Mouse (Mus musculus): ENCODE measurements around the gene Cyb5d2. TPM values are rescaled to one million over a fixed set of nuclear protein-coding genes. Genes with fewer than 3 reads are reported as not detected.

Cyb5d2 gene
- polyA plus RNA-seq, 1 experiment from 2014 or later, result 3.1 TPM

- H3K27ac ChIP-seq (ENCODE audit: low read depth, low read length), result no peak overlapping the region
- no peaks in the 10 kb centered on the region for H3K4me1 ChIP-seq (replicated peaks; ENCODE audit: control insufficient read depth, insufficient read depth, low read length)
- peaks cover 25% of the 10 kb centered on the region for H3K36me3 ChIP-seq (ENCODE audit: control insufficient read depth, insufficient read depth)
- H3K27me3 ChIP-seq (replicated peaks; ENCODE audit: control insufficient read depth, insufficient read depth, low read length), result no peaks in the 10 kb centered on the region
- H3K4me3 ChIP-seq (ENCODE audit: low read depth, low read length), result no peak overlapping the region
- H3K9me3 ChIP-seq (ENCODE audit: control insufficient read depth), result no peaks in the 10 kb centered on the region
- H3K4me2 ChIP-seq (replicated peaks; ENCODE audit: low read depth), result no peak overlapping the region
- no peak for ATAC-seq
- 89% methylated on average over 3 of the region's 3 CpGs for WGBS
- no peak for TF ChIP-seq CTCF (IDR thresholded peaks at IDR 0.05; ENCODE audit: low read depth)
- H3K9ac ChIP-seq (ENCODE audit: low read depth, low read length), result no peak overlapping the region
Measured at GRCm38 (mm10) chr11:72770324-72770723, 25.6 kb downstream of the Cyb5d2 start.

GRCm38 (mm10) chr11:72769061-72769460, 26.9 kb downstream of the Cyb5d2 start:
- no peak overlapping the region for H3K4me3 ChIP-seq (ENCODE audit: low read depth, low read length)
- TF ChIP-seq CTCF (IDR thresholded peaks at IDR 0.05; ENCODE audit: low read depth), result no peak
- peaks cover 33% of the 10 kb centered on the region for H3K36me3 ChIP-seq (ENCODE audit: control insufficient read depth, insufficient read depth)
- H3K4me2 ChIP-seq (replicated peaks; ENCODE audit: low read depth), result no peak overlapping the region
- no peak overlapping the region for H3K27ac ChIP-seq (ENCODE audit: low read depth, low read length)
- no peaks in the 10 kb centered on the region for H3K9me3 ChIP-seq (ENCODE audit: control insufficient read depth)
- 67% methylated on average over 3 of the region's 3 CpGs for WGBS
- no peak overlapping the region for H3K9ac ChIP-seq (ENCODE audit: low read depth, low read length)
- H3K4me1 ChIP-seq (replicated peaks; ENCODE audit: control insufficient read depth, insufficient read depth, low read length), result no peaks in the 10 kb centered on the region
- H3K27me3 ChIP-seq (replicated peaks; ENCODE audit: control insufficient read depth, insufficient read depth, low read length), result no peaks in the 10 kb centered on the region
- ATAC-seq, result no peak

DNA sequence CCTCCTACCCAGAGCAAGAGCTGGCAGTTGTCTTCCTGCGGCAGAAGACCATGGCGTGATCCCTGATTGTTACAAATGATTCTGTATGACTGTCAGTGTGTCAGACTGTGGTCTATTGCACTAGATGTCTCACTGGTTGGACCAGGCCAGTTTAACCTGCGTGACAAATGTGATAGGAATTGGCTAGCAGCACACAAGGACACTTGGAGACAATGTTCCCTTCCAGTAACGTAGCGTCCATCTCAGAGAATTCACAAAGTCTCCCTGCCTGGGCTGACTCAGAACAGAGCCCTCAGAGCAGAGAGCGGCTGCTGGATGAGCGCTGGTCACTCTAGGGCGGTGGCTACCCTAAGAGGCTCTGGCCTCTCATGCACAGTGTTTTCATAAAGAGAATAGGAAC, 28.2 kb downstream of the Cyb5d2 start:
- no peak overlapping the region for H3K4me2 ChIP-seq (replicated peaks; ENCODE audit: low read depth)
- H3K9ac ChIP-seq (ENCODE audit: low read depth, low read length), result no peak overlapping the region
- H3K36me3 ChIP-seq (ENCODE audit: control insufficient read depth, insufficient read depth), result peaks cover 46% of the 10 kb centered on the region
- H3K4me1 ChIP-seq (replicated peaks; ENCODE audit: control insufficient read depth, insufficient read depth, low read length), result no peaks in the 10 kb centered on the region
- no peaks in the 10 kb centered on the region for H3K9me3 ChIP-seq (ENCODE audit: control insufficient read depth)
- no peak for TF ChIP-seq CTCF (IDR thresholded peaks at IDR 0.05; ENCODE audit: low read depth)
- no peak overlapping the region for H3K4me3 ChIP-seq (ENCODE audit: low read depth, low read length)
- H3K27ac ChIP-seq (ENCODE audit: low read depth, low read length), result no peak overlapping the region
- WGBS, result 83% methylated on average over 8 of the region's 8 CpGs
- H3K27me3 ChIP-seq (replicated peaks; ENCODE audit: control insufficient read depth, insufficient read depth, low read length), result no peaks in the 10 kb centered on the region
- ATAC-seq, result no peak

GRCm38 (mm10) chr11:72764270-72764669, 31.7 kb downstream of the Cyb5d2 start:
- H3K4me1 ChIP-seq (replicated peaks; ENCODE audit: control insufficient read depth, insufficient read depth, low read length), result no peaks in the 10 kb centered on the region
- TF ChIP-seq CTCF (IDR thresholded peaks at IDR 0.05; ENCODE audit: low read depth), result no peak
- no peak overlapping the region for H3K4me2 ChIP-seq (replicated peaks; ENCODE audit: low read depth)
- H3K9ac ChIP-seq (ENCODE audit: low read depth, low read length), result no peak overlapping the region
- H3K27me3 ChIP-seq (replicated peaks; ENCODE audit: control insufficient read depth, insufficient read depth, low read length), result no peaks in the 10 kb centered on the region
- no peak overlapping the region for H3K27ac ChIP-seq (ENCODE audit: low read depth, low read length)
- no peaks in the 10 kb centered on the region for H3K9me3 ChIP-seq (ENCODE audit: control insufficient read depth)
- H3K4me3 ChIP-seq (ENCODE audit: low read depth, low read length), result no peak overlapping the region
- H3K36me3 ChIP-seq (ENCODE audit: control insufficient read depth, insufficient read depth), result peaks cover 64% of the 10 kb centered on the region
- no peak for ATAC-seq
- 94% methylated on average over 4 of the region's 4 CpGs for WGBS

- no peak overlapping the region for H3K4me2 ChIP-seq (replicated peaks; ENCODE audit: low read depth)
- WGBS, result 85% methylated on average over 1 of the region's 1 CpGs
- TF ChIP-seq CTCF (IDR thresholded peaks at IDR 0.05; ENCODE audit: low read depth), result no peak
- H3K27me3 ChIP-seq (replicated peaks; ENCODE audit: control insufficient read depth, insufficient read depth, low read length), result no peaks in the 10 kb centered on the region
- H3K9ac ChIP-seq (ENCODE audit: low read depth, low read length), result no peak overlapping the region
- no peak overlapping the region for H3K4me3 ChIP-seq (ENCODE audit: low read depth, low read length)
- H3K36me3 ChIP-seq (ENCODE audit: control insufficient read depth, insufficient read depth), result peaks cover 86% of the 10 kb centered on the region
- H3K27ac ChIP-seq (ENCODE audit: low read depth, low read length), result no peak overlapping the region
- H3K4me1 ChIP-seq (replicated peaks; ENCODE audit: control insufficient read depth, insufficient read depth, low read length), result no peaks in the 10 kb centered on the region
- no peaks in the 10 kb centered on the region for H3K9me3 ChIP-seq (ENCODE audit: control insufficient read depth)
- no peak for ATAC-seq
Measured at GRCm38 (mm10) chr11:72760781-72761180, 35.2 kb downstream of the Cyb5d2 start.

GRCm38 (mm10) chr11:72759581-72759980, 36.4 kb downstream of the Cyb5d2 start:
- H3K4me2 ChIP-seq (replicated peaks; ENCODE audit: low read depth), result no peak overlapping the region
- WGBS, result 84% methylated on average over 6 of the region's 6 CpGs
- H3K27me3 ChIP-seq (replicated peaks; ENCODE audit: control insufficient read depth, insufficient read depth, low read length), result no peaks in the 10 kb centered on the region
- ATAC-seq, result no peak
- no peak for TF ChIP-seq CTCF (IDR thresholded peaks at IDR 0.05; ENCODE audit: low read depth)
- H3K4me3 ChIP-seq (ENCODE audit: low read depth, low read length), result no peak overlapping the region
- no peaks in the 10 kb centered on the region for H3K9me3 ChIP-seq (ENCODE audit: control insufficient read depth)
- H3K27ac ChIP-seq (ENCODE audit: low read depth, low read length), result no peak overlapping the region
- no peak overlapping the region for H3K9ac ChIP-seq (ENCODE audit: low read depth, low read length)
- H3K4me1 ChIP-seq (replicated peaks; ENCODE audit: control insufficient read depth, insufficient read depth, low read length), result no peaks in the 10 kb centered on the region
- H3K36me3 ChIP-seq (ENCODE audit: control insufficient read depth, insufficient read depth), result peaks cover 94% of the 10 kb centered on the region

DNA sequence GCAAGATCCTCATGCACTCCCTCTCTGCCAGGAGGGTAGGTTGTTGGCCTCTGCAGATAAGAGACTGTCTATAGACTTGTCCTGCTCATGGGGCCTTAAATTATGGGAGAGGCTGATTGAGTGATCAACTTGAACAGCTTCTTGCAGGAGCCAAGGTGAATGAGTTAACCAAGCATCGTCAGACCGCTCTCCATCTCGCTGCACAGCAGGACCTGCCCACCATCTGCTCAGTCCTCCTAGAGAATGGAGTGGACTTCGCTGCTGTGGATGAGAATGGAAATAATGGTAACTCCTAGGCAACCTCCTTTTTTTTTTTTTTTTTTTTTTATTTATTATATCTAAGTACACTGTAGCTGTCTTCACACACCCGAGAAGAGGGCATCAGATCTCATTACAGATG, 37.6 kb downstream of the Cyb5d2 start:
- no peak overlapping the region for H3K27ac ChIP-seq (ENCODE audit: low read depth, low read length)
- H3K4me3 ChIP-seq (ENCODE audit: low read depth, low read length), result no peak overlapping the region
- no peak overlapping the region for H3K4me2 ChIP-seq (replicated peaks; ENCODE audit: low read depth)
- no peak overlapping the region for H3K9ac ChIP-seq (ENCODE audit: low read depth, low read length)
- TF ChIP-seq CTCF (IDR thresholded peaks at IDR 0.05; ENCODE audit: low read depth), result no peak
- WGBS, result 88% methylated on average over 5 of the region's 5 CpGs
- ATAC-seq, result no peak
- no peaks in the 10 kb centered on the region for H3K4me1 ChIP-seq (replicated peaks; ENCODE audit: control insufficient read depth, insufficient read depth, low read length)
- peaks cover 94% of the 10 kb centered on the region for H3K36me3 ChIP-seq (ENCODE audit: control insufficient read depth, insufficient read depth)
- H3K27me3 ChIP-seq (replicated peaks; ENCODE audit: control insufficient read depth, insufficient read depth, low read length), result no peaks in the 10 kb centered on the region
- H3K9me3 ChIP-seq (ENCODE audit: control insufficient read depth), result no peaks in the 10 kb centered on the region
